Mouse (Mus musculus) megakaryocyte progenitor cell, adult 5-6 weeks (primary cell): Measurements from ENCODE around the gene Filip1. TPM values are rescaled to one million over a fixed set of nuclear protein-coding genes. Genes with fewer than 3 reads are reported as not detected.
"Not testable (repeated sequence)": the region's sequence is repeated elsewhere in the genome, so short reads cannot be mapped to it uniquely, and the experiment has no call there.

Source experiments
- ATAC-seq: replicated peaks from 2 replicates; pipeline ENCODE4 v1.8.0; 2016; ENCODE audit warnings: mild to moderate bottlenecking, moderate TSS enrichment, inconsistent platforms; ENCODE audit not compliant: poor library complexity
- total RNA-seq, 2 experiments: library from RNA; stranded (forward) in 1 of 2; stranded (reverse) in 1 of 2; fragments of 157-497, 149-512 nt in 1 of 2; fragments of 200-1000 nt in 1 of 2; gene quantifications; 2 replicates each; pipeline versions ENCODE4 v1.2.3 to v1.2.4; 2015 to 2017

Filip1 gene
- 0.66 and 1.3 TPM in 2 replicates for total RNA-seq (2015)
- total RNA-seq (2017) = 0.58 and 2.3 TPM in 2 replicates

DNA sequence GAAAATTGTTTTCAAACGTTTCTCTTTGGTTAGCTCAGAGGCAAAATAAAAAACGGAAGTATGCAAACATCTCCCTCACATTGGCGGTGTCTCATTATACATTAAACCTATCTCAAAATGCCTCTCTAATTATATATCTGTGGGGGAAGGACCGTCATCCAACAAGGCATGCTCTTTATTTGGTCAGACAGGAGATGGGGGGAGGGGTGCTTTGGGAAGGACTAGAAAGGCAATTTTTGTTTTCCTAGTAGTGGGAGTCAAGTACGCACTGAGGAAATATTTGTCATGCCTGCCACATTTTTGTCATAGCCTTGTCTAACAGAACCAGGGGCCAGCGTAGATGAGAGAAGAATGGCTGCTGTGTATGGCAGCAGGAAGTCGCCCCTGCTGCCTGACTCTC is at the start of gene Filip1:
Gene Filip1 (minus strand): TSS at position 101 of the 400 bp plus-strand sequence.
- no peak for ATAC-seq

DNA sequence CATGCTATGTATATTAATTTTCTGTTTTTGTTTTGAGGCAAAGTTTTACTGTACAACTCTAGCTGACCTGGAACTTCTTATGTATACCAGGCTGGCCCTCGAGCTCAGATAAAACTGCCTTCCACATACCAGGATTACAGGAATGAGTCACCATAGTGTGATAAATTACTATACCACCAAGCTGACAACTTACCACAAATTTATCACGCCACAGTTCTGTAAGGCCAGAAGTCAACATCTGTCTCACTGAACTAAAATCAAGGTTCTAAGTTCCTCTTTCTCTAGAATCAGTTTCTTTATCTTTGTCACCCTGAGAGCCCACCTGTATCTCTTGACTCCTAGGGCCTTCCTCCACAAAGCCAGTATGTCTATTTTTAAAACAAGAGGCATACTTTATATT is 45.0 kb upstream of the Filip1 start:
- ATAC-seq = peak; percentile 95

DNA sequence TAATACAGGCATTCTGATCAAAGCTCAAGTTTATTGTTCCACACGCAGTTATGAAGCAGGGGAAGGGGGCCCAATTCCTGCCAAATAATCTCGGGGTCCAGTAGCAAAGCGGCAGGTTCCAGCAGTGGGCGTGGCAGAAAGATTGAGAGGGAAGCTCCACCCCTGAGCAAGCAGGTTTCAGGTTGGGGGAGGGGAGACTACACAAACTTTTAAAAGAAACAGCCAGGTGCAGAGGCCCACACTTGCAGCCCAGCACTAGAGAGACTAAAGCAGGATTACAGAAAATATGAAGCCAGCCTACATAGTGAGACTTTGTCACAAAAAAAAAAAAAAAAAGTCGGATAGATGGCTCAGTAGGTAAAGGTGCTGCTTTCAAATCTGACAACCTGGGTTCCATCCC is 40.3 kb upstream of the Filip1 start:
- no peak for ATAC-seq

DNA sequence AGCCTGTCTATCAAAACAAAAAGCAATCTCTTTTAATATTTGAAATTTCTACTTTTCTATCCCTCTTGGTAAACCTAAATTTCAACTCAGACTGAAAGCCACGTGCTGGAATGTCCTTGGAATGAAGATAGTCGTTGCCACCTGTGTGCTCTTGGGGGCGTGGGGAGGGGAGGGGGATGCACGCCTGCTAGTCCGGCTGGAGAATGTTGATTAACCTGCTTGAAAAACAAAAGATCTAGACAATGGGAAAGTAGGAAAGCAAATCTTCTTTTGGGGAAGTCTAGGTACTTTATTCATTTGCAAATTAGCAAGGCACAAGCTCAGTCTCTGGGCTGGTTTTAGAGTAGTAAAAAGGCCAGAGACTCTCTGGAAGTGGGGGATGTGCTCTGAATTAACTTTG is 36.6 kb upstream of the Filip1 start:
- ATAC-seq = not testable (repeated sequence)

DNA sequence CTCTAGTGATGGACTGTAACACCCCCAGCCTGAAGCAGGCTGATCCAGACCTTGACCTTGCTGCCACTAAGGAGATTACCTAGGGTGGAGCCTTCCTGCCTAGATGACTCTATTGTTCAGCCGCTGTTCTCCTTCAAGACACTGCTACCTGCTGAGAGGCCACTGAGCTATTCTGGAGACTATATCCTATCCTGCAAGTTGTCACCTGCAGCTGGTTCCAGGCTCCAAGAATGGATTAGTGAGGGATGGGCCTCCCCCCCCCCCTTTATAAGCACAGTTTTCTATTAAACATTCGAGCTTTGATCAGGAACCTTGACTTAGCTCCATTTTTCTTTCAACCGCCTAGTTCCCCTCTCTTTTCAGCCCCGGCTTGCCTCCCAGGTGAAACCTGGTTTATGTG is 31.6 kb upstream of the Filip1 start:
- ATAC-seq = not testable (repeated sequence)

DNA sequence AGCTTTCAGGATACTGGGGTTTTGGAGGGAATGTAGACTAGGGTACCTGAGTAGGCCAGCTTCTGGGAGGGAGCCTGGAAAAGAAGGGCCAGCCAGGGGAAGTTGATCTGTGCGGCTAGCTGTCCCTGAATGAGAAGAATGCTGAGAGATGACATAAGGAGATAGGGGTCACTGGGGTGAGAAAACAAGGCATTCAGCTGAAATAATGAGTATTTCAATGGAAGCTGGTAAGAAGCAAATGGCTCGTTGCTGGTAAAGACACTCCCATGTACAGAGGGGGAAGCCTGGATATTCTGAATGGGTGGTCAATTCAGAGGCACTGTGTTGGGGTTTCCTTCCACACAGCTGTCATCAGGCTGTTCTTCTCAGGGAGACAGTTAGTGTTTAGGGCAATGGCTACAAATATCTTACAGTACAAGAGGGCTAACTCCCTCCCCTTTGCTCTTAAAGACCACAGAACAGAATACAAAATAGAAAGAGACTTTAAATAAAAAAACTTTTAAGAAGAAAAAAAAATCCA is 26.7 kb upstream of the Filip1 start:
- ATAC-seq = no peak

DNA sequence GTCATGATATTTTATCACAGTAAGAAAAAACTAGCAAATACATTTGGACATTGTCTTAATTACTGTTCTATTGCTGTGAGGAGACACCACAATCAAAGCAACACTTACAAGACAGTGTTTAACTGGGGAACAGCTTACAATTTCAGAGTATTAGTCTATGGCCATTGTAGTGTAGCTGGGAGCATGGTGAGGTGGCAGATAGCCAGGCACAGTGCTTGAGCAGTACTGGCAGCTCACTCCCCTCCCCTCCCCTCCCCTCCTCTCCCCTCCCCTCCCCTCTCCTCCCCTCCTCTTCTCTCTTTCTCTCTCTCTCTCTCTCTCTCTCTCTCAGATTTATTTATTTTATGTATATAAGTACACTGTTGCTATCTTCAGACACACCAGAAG is 25.3 kb upstream of the Filip1 start:
- ATAC-seq = no peak

DNA sequence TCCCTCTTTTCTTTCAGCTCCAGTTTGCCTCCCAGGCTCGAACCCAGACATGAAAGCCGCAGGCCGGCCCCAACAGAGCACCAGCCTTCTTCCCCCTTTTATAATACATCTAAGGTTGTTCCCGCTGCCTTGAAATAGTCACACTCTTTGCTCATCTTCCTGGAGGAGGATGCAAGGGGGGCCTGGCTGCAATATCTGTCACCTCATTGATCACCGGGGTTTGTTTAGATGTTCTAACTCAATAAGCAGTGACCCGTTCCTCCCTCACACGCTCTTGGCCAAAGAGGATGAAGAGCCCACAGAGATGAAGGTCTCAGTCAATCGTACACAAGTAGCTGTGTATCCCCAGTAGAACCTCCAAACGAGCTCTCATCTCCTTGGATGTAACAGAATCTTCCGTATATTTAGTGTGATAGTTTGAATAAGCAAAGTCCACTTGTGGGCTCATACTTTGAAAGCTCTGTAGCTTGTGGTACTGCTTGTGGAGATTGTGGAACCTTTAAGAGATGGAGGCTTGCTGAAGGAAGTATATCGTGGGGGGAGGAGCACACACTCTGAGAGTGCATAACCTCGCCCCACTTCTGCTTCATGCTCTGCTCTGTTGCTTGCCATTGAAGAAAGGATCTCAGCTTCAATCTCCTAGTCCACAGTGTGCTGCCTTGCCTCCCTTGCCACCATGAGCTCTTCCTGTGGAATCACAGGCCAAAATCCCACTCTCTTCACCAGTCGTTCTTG is 24.8 kb upstream of the Filip1 start:
- no peak for ATAC-seq

DNA sequence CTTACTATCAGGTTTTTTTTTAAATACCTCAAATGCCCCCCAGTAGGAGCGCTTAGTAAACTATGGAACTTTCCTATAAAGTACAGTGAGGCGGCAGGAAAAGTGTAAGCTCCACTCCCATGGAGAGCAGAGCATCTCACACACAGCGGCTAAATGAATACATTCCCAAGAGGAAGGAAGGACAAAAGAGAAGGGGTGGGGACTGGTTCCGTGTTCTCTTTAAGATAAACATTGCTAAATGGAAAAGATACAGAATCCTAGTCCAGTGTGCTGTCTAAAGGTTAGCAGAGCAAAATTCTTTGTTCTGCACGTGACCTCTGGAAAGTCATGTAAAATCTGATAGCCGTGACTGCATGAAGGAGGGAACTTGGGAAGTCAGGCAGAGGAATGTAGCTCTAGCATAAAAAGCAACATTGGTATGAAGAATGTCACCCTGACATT is 13.9 kb upstream of the Filip1 start:
- no peak for ATAC-seq

DNA sequence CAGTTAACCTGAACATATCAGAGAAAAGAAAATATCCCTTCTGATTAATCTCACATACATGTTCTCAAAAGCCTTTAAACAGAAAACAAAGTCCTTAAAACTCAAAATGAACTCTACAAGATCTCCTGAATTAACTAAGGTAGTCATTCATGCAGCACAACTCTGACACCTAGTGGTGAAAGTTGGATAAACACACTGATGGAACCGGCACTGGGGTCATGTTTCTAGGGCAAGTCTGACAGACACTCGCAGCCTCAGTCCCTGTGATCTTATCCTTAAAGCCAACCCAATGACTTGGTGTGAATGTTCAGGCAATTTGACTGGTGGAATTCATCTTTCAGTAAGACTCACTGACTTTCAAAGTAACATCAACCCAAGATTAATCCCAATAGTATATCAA is 13.4 kb upstream of the Filip1 start:
- ATAC-seq = peak; percentile 98

DNA sequence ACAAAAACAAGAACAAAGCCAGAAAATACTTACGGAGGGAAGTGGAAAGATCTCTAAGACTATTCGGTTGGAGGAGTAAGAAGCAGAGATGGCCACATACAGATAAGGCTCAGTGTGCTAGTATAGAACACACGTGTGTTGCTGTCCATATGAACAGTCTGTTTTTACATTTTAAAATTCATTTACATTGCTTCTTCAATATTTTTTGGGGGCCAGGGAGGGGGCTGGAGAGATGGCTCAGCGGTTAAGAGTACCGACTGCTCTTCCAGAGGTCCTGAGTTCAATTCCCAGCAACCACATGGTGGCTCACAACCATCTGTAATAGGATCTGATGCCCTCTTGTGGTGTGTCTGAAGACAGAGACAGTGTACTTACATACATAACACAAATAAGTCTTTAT is 12.7 kb upstream of the Filip1 start:
- ATAC-seq = not testable (repeated sequence)

DNA sequence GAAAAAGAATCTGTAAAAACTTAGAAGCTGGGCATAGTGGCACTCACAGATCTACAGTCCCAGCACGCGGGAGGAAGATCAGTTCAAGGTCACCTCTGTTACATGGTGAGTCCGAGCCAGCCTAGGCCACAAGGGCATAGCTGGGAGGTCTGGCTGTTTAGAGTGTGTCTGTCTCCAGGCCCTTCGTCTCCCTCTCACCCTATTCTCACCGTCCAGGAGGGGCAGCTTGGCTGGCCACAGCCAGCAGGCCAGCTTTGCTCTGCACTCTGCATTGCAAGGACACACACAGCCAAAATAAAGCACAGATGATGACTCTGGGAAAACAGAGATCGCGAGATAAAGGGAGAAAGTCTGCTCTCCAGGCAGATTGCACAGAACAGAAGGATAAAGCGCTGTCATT is 10.2 kb upstream of the Filip1 start:
- ATAC-seq = no peak

DNA sequence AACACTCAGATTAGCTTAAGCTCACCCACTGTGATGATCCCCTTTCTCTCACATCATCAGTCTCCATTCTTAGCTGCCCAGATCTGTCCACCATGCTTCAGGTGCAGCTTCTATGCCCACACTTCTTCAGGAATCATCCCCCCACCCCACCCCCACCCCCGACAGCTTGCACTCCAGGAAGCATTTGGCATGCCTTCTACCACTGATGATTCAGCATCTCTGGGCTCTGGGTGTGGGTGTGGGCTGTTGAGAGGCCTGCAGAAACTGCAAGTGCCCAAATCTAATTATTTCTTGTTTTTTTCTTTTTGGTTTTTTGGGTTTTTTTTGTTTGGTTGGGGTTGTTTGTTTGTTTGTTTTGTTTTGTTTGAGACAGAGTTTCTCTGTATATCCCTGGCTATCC is 9.0 kb upstream of the Filip1 start:
- no peak; the same call in 1 of the 2 replicates for ATAC-seq

DNA sequence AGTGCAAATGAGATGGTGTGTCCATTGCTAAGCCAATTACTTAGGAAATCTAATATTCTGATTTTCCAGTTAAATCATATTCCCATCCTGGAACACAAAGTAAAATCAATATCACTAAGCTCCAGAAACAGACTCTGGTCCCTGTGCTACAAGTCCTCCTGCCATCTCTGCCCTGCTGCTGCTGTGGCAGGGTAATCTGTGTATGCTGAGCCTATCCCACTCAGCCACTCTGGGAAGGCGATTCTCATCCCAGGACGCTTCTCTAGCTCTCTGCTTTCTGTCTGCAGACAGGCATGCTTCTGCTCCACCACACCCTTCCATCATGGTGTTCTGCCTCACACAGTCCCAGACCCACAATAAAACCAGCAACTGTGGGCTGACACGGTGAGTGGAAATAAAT is 7.8 kb upstream of the Filip1 start:
- ATAC-seq = no peak

DNA sequence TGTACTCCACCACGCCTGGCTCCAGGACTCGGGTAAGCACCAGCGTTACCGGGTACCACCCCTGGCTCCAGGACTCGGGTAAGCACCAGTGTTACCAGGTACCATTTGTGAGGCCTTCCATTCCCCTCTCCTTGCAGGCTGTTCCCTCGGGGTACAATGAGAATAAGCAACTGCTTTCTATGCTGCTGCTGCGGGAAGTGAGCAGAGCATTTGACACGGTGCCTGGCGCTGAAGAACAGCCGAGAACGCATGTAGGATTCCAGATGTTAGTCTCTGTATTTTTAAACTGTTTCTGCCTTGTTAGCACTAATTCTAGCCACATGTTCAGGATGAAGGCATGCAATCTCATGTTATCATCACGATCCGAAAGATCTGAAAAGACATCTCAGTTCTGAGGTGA is 635 bp downstream of the Filip1 start:
- ATAC-seq = no peak

DNA sequence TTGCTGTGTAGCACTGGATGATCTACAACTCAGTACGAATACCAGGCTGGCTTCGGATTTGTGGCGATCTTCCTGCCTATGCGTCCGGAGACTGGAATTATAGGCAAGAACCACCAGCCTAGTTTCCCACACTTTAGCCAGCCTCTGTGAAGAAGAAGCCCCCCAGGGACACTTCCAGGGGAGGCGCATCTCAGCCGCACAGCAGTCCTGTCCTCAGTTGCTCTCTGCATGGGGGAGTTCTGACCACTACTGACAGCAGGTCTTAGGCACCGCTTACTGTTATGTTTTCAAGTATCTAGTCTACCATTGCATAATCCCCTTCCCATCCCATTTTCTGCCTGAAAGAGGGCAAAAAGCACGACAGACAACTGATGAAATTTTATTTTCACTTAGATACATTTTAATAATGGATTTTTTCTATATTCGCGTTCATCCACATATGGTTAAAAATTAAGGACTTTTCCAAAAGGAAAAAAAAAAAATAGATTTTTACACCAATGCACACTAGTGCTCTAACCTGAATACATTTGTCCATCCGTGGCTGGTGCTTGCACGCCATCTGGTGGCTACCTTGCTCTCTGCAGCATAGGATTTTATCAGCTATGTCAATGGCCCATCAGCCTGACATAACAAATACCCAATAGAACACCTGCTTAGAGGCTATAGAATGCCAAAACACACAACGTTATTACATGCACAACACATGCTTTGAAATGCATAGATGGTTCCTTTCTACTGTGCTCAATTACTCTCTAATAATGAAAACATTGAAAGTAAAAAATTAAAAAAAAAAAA is 10.1 kb downstream of the Filip1 start:
- ATAC-seq = peak; percentile 100

DNA sequence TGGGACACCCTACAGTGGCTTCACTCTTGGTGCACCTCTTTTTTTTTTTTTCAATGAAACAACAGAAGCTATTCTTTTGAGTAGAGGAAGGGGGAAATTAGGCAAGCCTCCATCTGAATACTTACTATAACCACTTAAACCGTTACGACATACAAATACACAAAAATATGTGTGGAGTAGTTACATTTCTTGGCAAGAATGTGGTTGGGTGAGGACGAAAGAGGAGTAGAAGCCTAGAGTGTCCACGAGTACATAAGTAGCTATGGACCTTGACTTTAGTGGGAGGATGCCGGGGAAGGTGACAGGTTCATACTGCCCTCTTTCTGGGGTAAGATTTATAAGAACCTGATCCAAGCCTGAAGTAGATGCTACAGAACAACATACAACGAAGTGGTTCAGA is 15.4 kb downstream of the Filip1 start:
- peak; percentile 74 for ATAC-seq

DNA sequence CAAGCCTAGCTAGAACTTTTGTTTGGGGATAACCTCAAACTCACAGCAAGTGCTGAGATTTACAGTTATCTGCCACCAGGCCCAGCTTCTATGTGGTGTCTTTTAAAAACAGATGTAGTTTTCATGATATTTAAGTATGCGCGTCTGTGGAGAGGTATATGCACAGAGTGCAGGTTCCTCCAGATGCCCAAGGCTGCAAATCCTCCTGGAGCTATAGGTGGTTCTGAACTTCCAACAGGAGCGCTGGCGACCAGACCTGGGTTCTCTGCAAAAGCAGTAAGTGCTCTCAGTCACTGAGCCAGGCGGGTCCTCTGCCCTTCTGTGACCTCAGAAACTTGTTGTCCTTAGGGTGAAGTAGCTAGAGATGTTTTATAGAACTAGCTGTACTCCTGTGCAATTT is 18.4 kb downstream of the Filip1 start:
- ATAC-seq = no peak

DNA sequence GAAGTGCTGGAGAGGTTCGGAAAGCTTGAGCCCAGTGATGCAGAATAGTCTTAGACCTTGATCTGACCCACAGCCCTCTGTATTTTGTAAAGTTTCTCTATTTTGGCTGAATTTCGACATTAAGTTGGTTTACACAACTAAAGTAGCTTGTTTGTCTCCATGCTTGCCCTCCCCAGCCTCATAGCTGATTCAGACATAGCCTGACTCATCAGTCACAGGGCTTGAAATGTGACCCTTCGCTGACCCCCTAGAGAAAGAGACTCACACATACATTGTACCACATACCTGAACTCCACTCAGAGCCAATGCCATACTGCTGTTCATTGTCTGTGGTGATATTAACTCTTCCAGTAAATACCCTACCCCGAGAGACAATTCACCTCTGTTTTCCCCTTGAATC is 19.6 kb downstream of the Filip1 start:
- ATAC-seq = no peak; the same call in 1 of the 2 replicates

DNA sequence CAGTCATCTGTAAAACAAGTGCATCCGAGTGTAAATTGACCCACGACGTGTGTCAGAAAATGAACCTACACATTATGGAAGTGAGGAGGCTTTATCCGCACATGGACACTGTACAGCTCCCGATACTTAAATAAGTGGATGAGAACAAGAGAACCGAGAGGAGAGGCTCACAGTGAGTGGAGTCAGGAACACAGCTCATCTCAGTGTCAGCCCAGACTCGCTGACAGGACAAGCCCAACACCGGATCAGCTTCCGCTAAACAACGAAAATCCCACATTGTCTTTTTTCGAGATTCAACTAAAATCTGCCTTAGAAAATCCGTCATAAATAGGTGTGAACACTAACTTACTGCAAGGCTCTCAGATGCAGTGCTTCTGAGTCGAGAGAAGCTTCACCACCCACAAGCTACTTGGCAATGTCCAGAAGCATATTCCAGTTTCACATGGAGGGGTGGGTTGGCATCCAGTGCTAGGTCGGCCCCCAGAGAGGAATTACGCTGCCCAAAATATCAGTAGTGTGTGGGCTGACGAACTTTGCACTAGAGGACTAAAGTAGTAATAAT is 22.1 kb downstream of the Filip1 start:
- ATAC-seq = no peak

DNA sequence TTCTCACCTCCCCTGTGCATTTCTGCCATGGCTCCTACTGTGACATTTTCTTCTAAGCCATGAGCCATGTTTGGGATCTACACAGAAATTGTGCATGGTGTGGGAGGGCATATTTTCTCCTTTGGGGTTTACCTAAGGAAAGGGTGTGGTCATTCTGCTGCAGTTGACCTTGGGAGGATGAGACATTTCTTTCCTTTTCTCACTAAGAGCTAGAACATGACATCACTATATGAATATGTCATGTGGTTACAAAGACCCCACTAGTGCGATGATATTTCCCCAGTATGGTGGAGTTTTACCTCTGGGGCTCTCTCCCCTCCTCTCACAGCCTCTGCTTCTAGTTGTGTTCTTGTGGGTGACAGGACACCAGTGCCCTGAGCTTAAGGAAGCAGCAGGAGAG is 22.9 kb downstream of the Filip1 start:
- no peak for ATAC-seq

DNA sequence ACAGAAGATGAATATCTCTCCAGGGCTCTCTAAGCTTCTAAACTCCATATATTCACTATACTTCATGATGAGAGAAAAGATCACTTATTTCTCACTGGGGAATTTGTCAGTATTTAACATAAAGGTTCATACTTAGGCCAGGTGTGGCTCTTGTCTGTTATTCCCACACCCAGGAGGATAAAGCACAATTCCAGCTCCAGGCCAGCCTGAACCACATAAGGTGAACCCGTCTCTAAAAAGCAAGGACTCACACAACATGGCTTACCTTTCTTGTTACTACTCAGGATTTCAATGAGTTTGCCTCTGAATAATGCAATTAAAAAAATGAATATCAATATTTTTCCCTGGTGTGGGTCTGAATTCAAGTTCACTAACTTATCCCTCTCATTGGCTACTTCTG is 23.6 kb downstream of the Filip1 start:
- no peak for ATAC-seq
